Mouse (Mus musculus) kidney, adult 2 months (tissue): ENCODE measurements around the gene Per1. TPM values are rescaled to one million over a fixed set of nuclear protein-coding genes. Genes with fewer than 3 reads are reported as not detected.

Source experiments
- DNase-seq: peaks from one replicate; pipeline ENCODE4 v3.0.0; 2021
- H3K27ac ChIP-seq: fragments of 200-500 bp; 2 replicates; pipeline ENCODE4 v1.5.1; 2012; ENCODE audit warnings: low read depth, low read length, control low read depth, inconsistent platforms; ENCODE audit not compliant: insufficient read depth
- H3K27me3 ChIP-seq: fragments of 200-500 bp; replicated peaks from 2 replicates; pipeline ENCODE4 v1.6.1; 2012; ENCODE audit warnings: mild to moderate bottlenecking, moderate library complexity, low read length, inconsistent platforms; ENCODE audit not compliant: control insufficient read depth, insufficient read depth
- H3K36me3 ChIP-seq: fragments of 200-500 bp; 2 replicates; pipeline ENCODE4 v1.6.1; 2012; ENCODE audit warnings: mild to moderate bottlenecking, moderate library complexity, low read length, inconsistent platforms; ENCODE audit not compliant: control insufficient read depth, insufficient read depth
- H3K4me1 ChIP-seq: fragments of 200-500 bp; 2 replicates; pipeline ENCODE4 v1.6.1; 2011; ENCODE audit warnings: low read length; ENCODE audit not compliant: control insufficient read depth, insufficient read depth
- H3K4me3 ChIP-seq: fragments of 200-500 bp; 2 replicates; pipeline ENCODE4 v1.5.1; 2011; ENCODE audit warnings: mild to moderate bottlenecking, low read depth, low read length, control low read depth; ENCODE audit not compliant: insufficient read depth
- CTCF ChIP-seq: fragments of 200-500 bp; conservative IDR thresholded peaks from 2 replicates; pipeline ENCODE4 v1.5.1; 2011; ENCODE audit warnings: low read depth, mild to moderate bottlenecking, control low read depth, low read length, moderate library complexity, mixed read lengths; ENCODE audit not compliant: insufficient read depth, insufficient read length
- POLR2A ChIP-seq: fragments of 200-500 bp; IDR thresholded peaks from one replicate; pipeline ENCODE4 v1.6.1; 2011; ENCODE audit warnings: low read depth, low read length, control low read depth
- WGBS: fragments of 180-500 bp; shearing (Covaris S2); methylation state at CpG from one replicate; pipeline ENCODE4 v1.1.7; 2018; 5-methylcytosine and 5-hydroxymethylcytosine counted together
- polyA plus RNA-seq: library from polyadenylated mRNA; depleted of rRNA; stranded (reverse); fragments of >200 nt; gene quantifications from 2 replicates; pipeline ENCODE4 v1.2.3, GENCODE M21; 2012

Gene Per1
- polyA plus RNA-seq, 1 experiment: 13.5 TPM

DNA sequence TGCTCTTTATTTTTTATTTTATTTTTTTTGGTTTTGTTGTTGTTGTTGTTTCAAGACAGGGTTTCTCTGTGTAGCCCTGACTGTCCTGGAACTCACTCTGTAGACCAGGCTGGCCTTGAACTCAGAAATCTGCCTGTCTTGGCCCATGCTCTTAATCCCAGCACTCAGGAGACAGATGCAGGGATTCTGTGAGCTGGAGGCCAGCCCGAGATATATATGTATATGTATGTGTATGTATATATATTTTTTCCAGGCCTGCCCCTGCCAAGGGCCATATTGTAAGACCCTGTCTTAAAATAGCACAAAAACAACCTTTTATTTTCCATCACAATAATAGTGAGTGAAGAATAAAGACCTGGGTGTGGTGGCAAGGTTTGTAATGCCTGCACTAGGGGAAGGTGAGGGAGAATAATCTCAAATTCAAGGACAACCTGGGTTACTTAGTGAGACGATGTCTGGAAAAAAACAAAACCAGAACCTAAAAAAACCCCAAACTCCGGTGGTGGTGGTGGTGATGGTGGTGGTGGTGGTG is 29.6 kb upstream of the Per1 start:
- Histone ChIP-seq H3K36me3 (no peaks in the 10 kb centered on the region), H3K4me1 (peaks cover 25% of the 10 kb centered on the region)
- WGBS: 81% methylated on average over 3 of the region's 3 CpGs

DNA sequence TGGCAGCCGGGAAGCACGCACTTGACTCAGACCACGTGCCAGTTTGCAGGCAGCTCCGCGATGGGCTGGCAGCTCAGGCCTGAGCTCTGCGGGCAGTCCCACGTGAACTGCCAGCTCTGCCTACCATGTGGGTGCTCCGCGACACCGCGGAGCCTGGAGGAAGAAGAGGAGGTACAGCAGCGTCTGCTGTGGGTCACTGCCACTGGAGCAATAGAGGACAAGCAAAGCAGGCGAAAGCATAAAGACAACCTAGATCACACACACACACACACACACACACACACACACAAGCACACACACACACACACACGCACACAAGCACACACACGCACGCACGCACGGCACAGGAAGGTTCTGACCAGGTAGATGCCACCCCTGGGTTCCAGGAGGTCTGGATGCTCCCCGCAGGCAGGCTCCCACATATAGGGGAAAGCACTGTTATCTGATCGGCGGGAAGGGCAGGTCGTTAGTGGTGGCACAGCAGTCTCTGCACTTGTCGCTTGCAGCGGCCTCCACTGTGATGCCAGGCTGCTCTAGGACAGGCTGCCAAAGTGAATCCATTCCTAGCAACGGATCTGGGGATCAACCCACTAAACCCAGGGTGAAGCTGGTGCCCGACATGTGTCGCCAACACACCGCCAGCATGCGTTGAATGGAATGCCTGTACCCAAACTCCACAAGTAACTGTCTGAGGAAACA is 28.7 kb upstream of the Per1 start:
- WGBS: 7% methylated on average over 29 of the region's 29 CpGs
- Histone ChIP-seq H3K4me1 (peaks cover 24% of the 10 kb centered on the region), H3K36me3 (no peaks in the 10 kb centered on the region), H3K27me3 (no peaks in the 10 kb centered on the region), H3K4me3 (peak overlapping the region; percentile 6), H3K27ac (no peak overlapping the region)
- TF ChIP-seq CTCF (no peak), POLR2A (no peak)
- DNase-seq: no peak

More for the DNA sequence above, 29.6 kb upstream of the Per1 start:
- H3K4me3 ChIP-seq: no peak overlapping the region
- H3K27ac ChIP-seq: no peak overlapping the region
- no peak for DNase-seq
- TF ChIP-seq CTCF: no peak
- no peak for TF ChIP-seq POLR2A
- no peaks in the 10 kb centered on the region for H3K27me3 ChIP-seq

DNA sequence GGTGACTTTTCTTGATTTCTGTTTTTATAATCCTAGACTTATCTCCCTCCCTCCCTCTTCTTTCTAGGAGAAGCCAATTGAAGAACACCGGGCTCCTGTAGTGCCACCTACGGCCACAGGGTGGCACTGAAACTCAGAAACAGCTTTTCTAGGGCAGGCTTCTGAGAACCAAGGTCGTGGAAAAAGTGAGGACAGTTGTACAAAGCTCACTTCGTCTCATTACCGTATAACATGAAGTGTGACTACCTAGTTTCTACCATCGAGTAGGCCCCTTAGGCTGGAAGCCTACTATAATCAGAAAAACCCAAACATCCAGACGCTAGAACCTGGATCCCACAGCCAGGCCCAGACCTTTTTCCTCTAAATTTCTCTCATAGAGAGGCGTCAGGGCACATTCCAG is 28.1 kb upstream of the Per1 start:
- Histone ChIP-seq H3K4me3 (no peak overlapping the region), H3K27me3 (no peaks in the 10 kb centered on the region), H3K27ac (0 out of 2 replicates have a peak overlapping the region, but pooled peaks have one; percentile 48), H3K36me3 (no peaks in the 10 kb centered on the region), H3K4me1 (peaks cover 26% of the 10 kb centered on the region; the same call in 1 of the 2 replicates)
- DNase-seq: peak; percentile 95
- TF ChIP-seq CTCF (peak; percentile 89), POLR2A (no peak)
- WGBS: 6% methylated on average over 8 of the region's 8 CpGs

DNA sequence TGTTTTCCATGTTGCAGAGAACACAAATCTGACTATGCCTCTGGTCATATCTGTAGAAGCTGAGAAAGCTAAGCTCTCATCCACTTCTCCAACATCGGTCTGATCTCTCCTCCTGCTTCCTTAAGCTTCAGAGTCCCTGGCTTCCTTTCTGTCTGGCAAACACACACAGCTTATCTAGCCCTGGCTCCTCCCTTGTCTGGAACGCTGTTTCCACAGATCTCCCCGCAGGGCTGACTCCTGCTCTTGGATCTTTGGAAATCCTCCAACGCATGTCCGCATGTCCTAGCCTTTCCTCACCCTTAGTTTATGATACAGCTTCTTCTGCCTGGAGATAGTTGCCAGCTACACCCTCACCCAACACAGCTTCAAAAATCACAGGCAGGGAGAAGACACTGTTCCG is 27.4 kb upstream of the Per1 start:
- no peak overlapping the region for H3K27ac ChIP-seq
- no peak for DNase-seq
- no peaks in the 10 kb centered on the region for H3K36me3 ChIP-seq
- H3K4me1 ChIP-seq: peaks cover 28% of the 10 kb centered on the region; the same call in 1 of the 2 replicates
- no peaks in the 10 kb centered on the region for H3K27me3 ChIP-seq
- WGBS: 56% methylated on average over 6 of the region's 6 CpGs
- no peak for TF ChIP-seq CTCF
- no peak for TF ChIP-seq POLR2A
- no peak overlapping the region for H3K4me3 ChIP-seq

DNA sequence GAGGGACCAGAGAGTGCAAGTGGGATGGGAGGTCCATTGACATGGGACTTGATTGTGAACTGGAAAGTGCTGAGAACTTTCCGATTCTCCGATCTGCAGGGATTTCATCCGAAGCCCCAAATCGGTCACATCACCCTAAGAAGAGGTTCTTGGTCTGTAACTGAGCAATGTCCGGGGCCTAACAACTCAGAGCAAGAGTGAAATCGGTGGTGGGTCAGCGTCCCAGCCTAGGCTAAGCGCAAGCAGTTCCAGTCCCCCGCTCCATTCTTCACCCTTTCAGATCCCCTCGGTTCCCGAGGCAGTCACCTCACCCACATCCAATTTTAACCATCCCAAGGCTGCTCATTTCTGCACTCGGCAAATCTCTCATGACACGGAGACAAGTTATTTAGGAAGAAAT is 24.9 kb upstream of the Per1 start:
- H3K4me1 ChIP-seq: peaks cover 24% of the 10 kb centered on the region; the same call in 1 of the 2 replicates
- DNase-seq: no peak

DNA sequence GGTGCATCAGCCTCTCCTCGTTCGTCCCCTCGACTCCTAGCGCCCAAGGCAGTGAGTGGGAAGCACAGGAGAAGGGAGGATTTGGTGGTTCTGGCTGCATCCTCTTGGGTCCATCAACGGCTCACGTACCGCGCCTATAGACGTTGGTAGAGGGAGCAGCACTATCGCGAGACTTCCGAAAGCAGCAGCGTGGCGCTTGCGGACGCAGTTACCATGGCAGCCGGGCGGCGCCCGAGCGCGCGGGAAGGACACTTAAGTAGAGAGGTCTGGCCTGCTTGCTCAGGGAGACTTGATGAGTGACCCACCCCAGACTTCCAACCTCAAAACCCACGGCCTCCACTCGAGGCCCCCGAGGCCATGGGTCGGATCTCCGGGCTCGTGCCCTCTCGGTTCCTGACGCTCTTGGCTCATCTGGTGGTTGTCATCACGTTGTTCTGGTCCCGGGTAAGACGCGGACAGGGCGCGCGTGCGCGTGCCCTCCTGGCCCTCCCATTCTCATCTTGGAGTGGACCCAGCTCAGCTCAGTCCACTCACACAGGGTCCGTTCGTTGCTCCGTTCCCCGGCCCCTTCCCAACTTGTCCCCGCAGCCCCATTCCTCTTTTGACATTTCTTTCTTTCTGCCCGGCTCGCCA is 24.3 kb upstream of the Per1 start, which contains the start of gene Tmem107:
Tmem107 (plus strand) TSS at position 217 of the 633 bp plus-strand sequence.
- no peak for TF ChIP-seq CTCF
- peak; percentile 92 for TF ChIP-seq POLR2A
- H3K4me3 ChIP-seq: peak within 1 kb of the TSS; percentile 95
- no peaks in the 10 kb centered on the region for H3K36me3 ChIP-seq
- DNase-seq: peak; percentile 97
- 1% methylated on average over 47 of the region's 47 CpGs for WGBS
- peak within 1 kb of the TSS; percentile 71 for H3K27ac ChIP-seq
- H3K27me3 ChIP-seq: no peaks in the 10 kb centered on the region
- H3K4me1 ChIP-seq: peaks cover 24% of the 10 kb centered on the region; the same call in 1 of the 2 replicates

More for the DNA sequence above, 24.9 kb upstream of the Per1 start:
- peak overlapping the region; percentile 71 for H3K27ac ChIP-seq
- H3K36me3 ChIP-seq: no peaks in the 10 kb centered on the region
- TF ChIP-seq POLR2A (no peak), CTCF (no peak)
- H3K4me3 ChIP-seq: peak overlapping the region; percentile 95
- H3K27me3 ChIP-seq: no peaks in the 10 kb centered on the region
- 2% methylated on average over 13 of the region's 13 CpGs for WGBS

DNA sequence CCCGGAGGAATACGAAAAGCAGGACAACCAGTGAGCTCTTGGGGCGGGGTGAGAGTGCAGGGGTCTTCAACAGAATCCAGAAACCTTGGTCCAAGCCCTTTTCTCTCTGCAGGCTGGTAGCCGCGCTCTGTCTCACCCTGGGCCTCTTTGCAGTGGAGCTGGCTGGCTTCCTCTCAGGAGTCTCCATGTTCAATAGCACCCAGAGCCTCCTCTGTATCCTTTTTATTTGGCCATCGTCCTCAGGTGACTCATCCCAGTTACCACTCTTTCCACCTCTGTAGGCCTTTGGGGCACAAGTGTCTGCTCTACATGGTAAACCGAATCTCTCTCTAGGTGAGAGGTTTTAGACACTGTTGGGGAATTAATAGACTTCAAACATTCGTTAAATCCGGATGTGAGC is 23.8 kb upstream of the Per1 start:
- peaks cover 23% of the 10 kb centered on the region; the same call in 1 of the 2 replicates for H3K4me1 ChIP-seq
- DNase-seq: no peak
- H3K4me3 ChIP-seq: peak overlapping the region; percentile 95
- TF ChIP-seq CTCF: no peak
- no peak for TF ChIP-seq POLR2A
- 26% methylated on average over 9 of the region's 9 CpGs for WGBS
- no peaks in the 10 kb centered on the region for H3K36me3 ChIP-seq
- peak overlapping the region; percentile 24; the same call in 1 of the 2 replicates for H3K27ac ChIP-seq
- H3K27me3 ChIP-seq: no peaks in the 10 kb centered on the region
